Mouse (Mus musculus) hindbrain, embryonic 16.5 days (tissue): ENCODE results near the gene C1s2. TPM values are rescaled to one million over a fixed set of nuclear protein-coding genes. Genes with fewer than 3 reads are reported as not detected.

Experiments used
- polyA plus RNA-seq: library from polyadenylated mRNA; unstranded; fragments of >200 nt; fragmentation: Nextera tagmentation; extraction: Ambion mirVana; gene quantifications from 2 replicates; pipeline ENCODE4 v1.2.1, GENCODE M21; 2015

Gene C1s2
- polyA plus RNA-seq, 1 experiment from 2014 or later = not detected

Other genes starting within 250 kb of the C1s2 start
- gene Pex5, start 221.0 kb downstream of the C1s2 start, polyA plus RNA-seq = 64.4 and 67.0 TPM in 2 replicates
- gene Clstn3, start 171.3 kb downstream of the C1s2 start, polyA plus RNA-seq = 174 and 180 TPM in 2 replicates
- gene C1rl, start 143.0 kb downstream of the C1s2 start, polyA plus RNA-seq = 0.26 and 0.39 TPM in 2 replicates
- gene C1ra, start 123.7 kb downstream of the C1s2 start, polyA plus RNA-seq = 0.23 and 0.70 TPM in 2 replicates
- gene C1s1, start 93.7 kb downstream of the C1s2 start, polyA plus RNA-seq = 0.49 and 1.3 TPM in 2 replicates
- gene C1rb, start 65.8 kb downstream of the C1s2 start, polyA plus RNA-seq = 0.09 TPM in 1 of 2 replicates, not detected in the other
- gene Lpcat3, start 26.9 kb upstream of the C1s2 start, polyA plus RNA-seq = 51.1 and 53.7 TPM in 2 replicates
- gene Emg1, start 76.1 kb upstream of the C1s2 start, polyA plus RNA-seq = 104 and 108 TPM in 2 replicates
- 249 and 250 TPM in 2 replicates for gene Phb2, start 76.3 kb upstream of the C1s2 start, polyA plus RNA-seq
- gene Ptpn6, start 102.6 kb upstream of the C1s2 start, polyA plus RNA-seq = 4.8 and 4.9 TPM in 2 replicates
- 587 and 645 TPM in 2 replicates for gene Grcc10, start 105.3 kb upstream of the C1s2 start, polyA plus RNA-seq
- not detected in 2 replicates for gene Gm45234, start 119.9 kb upstream of the C1s2 start, polyA plus RNA-seq
- gene Atn1, start 120.4 kb upstream of the C1s2 start, polyA plus RNA-seq = 24.7 and 28.5 TPM in 2 replicates
- 192 and 210 TPM in 2 replicates for gene Eno2, start 133.6 kb upstream of the C1s2 start, polyA plus RNA-seq
- 4.0 and 5.3 TPM in 2 replicates for gene Lrrc23, start 143.6 kb upstream of the C1s2 start, polyA plus RNA-seq
- gene Spsb2, start 172.6 kb upstream of the C1s2 start, polyA plus RNA-seq = 9.2 and 10.3 TPM in 2 replicates
- 544 and 601 TPM in 2 replicates for gene Tpi1, start 178.2 kb upstream of the C1s2 start, polyA plus RNA-seq
- 220 and 232 TPM in 2 replicates for gene Usp5, start 193.4 kb upstream of the C1s2 start, polyA plus RNA-seq
- 34.2 and 38.5 TPM in 2 replicates for gene Cdca3, start 193.5 kb upstream of the C1s2 start, polyA plus RNA-seq
- 1.0 and 1.1 TPM in 2 replicates for gene Gnb3, start 204.2 kb upstream of the C1s2 start, polyA plus RNA-seq
- 7.5 and 16.2 TPM in 2 replicates for gene P3h3, start 221.7 kb upstream of the C1s2 start, polyA plus RNA-seq
- 30.9 and 32.9 TPM in 2 replicates for gene Gpr162, start 227.9 kb upstream of the C1s2 start, polyA plus RNA-seq